Mouse (Mus musculus) hindbrain, embryonic 11.5 days (tissue): Measurements from ENCODE around the gene Noa1. TPM values are rescaled to one million over a fixed set of nuclear protein-coding genes. Genes with fewer than 3 reads are reported as not detected.

Experiments
- ATAC-seq: fragments of 200-750 bp; cut with Nextera tagmentation; 2 replicates; pipeline ENCODE4 v1.8.0; 2017; ENCODE audit warnings: mild to moderate bottlenecking, moderate TSS enrichment, moderate library complexity; ENCODE audit not compliant: low FRiP score
- DNase-seq: peaks from one replicate; pipeline ENCODE4 v3.0.0-alpha.2; 2015; ENCODE audit warnings: low spot score
- H3K27ac ChIP-seq: fragments of 300-500 bp; sonication (generic); 2 replicates; pipeline ENCODE4 v1.5.1; 2014; ENCODE audit warnings: mild to moderate bottlenecking, low read depth, low read length
- H3K27me3 ChIP-seq: fragments of 300-500 bp; sonication (generic); 2 replicates; pipeline ENCODE4 v1.6.1; 2014; ENCODE audit warnings: mild to moderate bottlenecking, low read length, moderate library complexity, mixed read lengths; ENCODE audit not compliant: control insufficient read depth, insufficient read depth
- H3K36me3 ChIP-seq: fragments of 300-500 bp; sonication (generic); 2 replicates; pipeline ENCODE4 v1.6.1; 2014; ENCODE audit warnings: mild to moderate bottlenecking, low read length, moderate library complexity, mixed read lengths; ENCODE audit not compliant: control insufficient read depth, insufficient read depth
- H3K4me1 ChIP-seq: fragments of 300-500 bp; sonication (generic); replicated peaks from 2 replicates; pipeline ENCODE4 v1.6.1; 2014; ENCODE audit warnings: low read length, mixed read lengths; ENCODE audit not compliant: control insufficient read depth, insufficient read depth
- H3K4me2 ChIP-seq: fragments of 300-500 bp; sonication (generic); replicated peaks from 2 replicates; pipeline ENCODE4 v1.6.1; 2014; ENCODE audit warnings: mild to moderate bottlenecking, low read depth, low read length
- H3K4me3 ChIP-seq: fragments of 300-500 bp; sonication (generic); 2 replicates; pipeline ENCODE4 v1.5.1; 2014; ENCODE audit warnings: low read depth, low read length
- H3K9ac ChIP-seq: fragments of 300-500 bp; sonication (generic); 2 replicates; pipeline ENCODE4 v1.6.1; 2014; ENCODE audit warnings: low read depth, low read length
- H3K9me3 ChIP-seq: fragments of 300-500 bp; sonication (generic); 2 replicates; pipeline ENCODE4 v1.6.1; 2016; ENCODE audit warnings: low read length; ENCODE audit not compliant: control insufficient read depth
- WGBS: fragments of 180-500 bp; shearing (Covaris S2); extraction: QIAGEN DNeasy Blood & Tissue Kit; methylation state at CpG from one replicate; pipeline ENCODE4 v1.1.7; 2014; 5-methylcytosine and 5-hydroxymethylcytosine counted together
- polyA plus RNA-seq: library from polyadenylated mRNA; unstranded; fragments of >200 nt; fragmentation: Nextera tagmentation; extraction: Ambion mirVana; gene quantifications from 2 replicates; pipeline ENCODE4 v1.2.1, GENCODE M21; 2014

The Noa1 gene
- 32.0 and 32.5 TPM in 2 replicates for polyA plus RNA-seq

DNA sequence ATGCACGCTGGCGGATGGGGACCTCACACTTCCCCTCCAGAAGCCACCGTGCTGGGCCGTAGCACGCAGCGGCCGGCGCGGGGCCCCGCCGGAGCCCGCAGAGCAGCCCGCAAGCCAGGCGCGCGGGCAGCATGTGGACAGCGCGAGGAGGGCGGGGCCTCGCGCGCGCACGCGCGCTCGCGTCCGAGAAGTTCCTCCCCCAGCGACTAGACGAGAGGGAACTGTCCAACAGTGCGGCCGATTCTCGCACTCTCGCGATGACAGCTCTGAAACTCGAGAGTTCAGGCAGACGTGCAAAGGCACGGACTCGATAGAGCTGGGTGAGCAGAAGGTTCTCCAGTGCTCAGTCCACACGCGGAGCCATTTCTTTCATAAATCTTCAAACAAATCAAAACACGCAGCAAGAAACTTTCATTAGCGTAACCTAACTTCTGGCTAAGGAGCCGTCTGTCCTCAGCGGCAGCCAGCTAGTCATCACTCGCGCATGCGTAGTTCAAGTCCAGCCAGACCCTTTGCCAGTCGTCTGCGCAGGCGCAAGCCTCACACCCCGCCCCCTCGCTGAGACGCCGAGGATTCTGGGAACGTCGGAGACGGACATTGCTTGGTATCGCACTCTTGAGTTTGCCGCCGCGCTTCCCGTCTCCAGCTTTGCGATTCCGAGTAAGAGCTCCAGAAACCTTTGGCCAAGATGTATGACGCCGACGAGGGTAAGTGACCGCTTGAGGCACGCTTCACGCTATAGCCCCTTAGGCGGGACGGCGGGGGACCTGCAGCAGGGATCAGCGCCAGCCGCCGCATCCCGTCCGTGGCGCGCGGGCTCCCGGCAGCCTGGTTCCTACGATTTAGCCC is at the start of gene Noa1, which contains the start of gene Polr2b:
TSS of gene Noa1 (minus strand) at position 161 of the 849 bp plus-strand sequence.
TSS of gene Polr2b (plus strand) at position 224 of the 849 bp plus-strand sequence.
- H3K36me3 ChIP-seq = peaks cover 5% of the 10 kb centered on the region; the same call in 1 of the 2 replicates
- H3K4me1 ChIP-seq = peaks cover 7% of the 10 kb centered on the region
- ATAC-seq = peak; percentile 97
- peak within 1 kb of the TSS; percentile 99 for H3K4me2 ChIP-seq
- peak within 1 kb of the TSS; percentile 67 for H3K27ac ChIP-seq
- H3K9me3 ChIP-seq = no peaks in the 10 kb centered on the region
- H3K4me3 ChIP-seq = peak within 1 kb of the TSS; percentile 96
- under 1% methylated on average over 81 of the region's 85 CpGs for whole genome bisulfite sequencing
- H3K9ac ChIP-seq = peak within 1 kb of the TSS; percentile 61
- peak; percentile 98 for DNase-seq
- no peaks in the 10 kb centered on the region for H3K27me3 ChIP-seq

DNA sequence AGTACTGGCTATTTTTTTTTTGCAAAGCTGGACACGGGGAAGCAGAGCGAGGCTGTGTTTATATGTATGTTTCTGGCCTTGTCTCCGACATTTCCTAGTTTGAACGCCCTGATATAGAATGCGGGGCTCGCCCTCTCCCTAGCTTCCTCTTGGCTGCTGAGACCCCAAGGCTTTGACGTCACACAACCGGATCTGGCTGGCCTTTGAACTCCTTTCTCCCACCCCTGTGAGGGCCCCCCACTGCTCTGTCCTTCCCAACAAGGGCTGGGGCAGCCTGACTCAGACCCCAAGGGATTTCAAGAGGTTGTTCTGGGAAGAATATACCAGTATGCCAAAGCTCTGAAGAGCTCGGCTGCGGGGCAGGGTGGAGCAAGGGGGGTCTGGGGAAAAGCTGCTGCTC is 48.5 kb upstream of the Noa1 start:
- Histone ChIP-seq H3K36me3 (no peaks in the 10 kb centered on the region), H3K9ac (peak overlapping the region; percentile 42), H3K4me3 (peak overlapping the region; percentile 30), H3K27ac (no peak overlapping the region), H3K4me2 (peak overlapping the region; percentile 42), H3K9me3 (no peaks in the 10 kb centered on the region), H3K4me1 (peaks cover 4% of the 10 kb centered on the region), H3K27me3 (no peaks in the 10 kb centered on the region)
- 1% methylated on average over 10 of the region's 10 CpGs for WGBS
- DNase-seq (peak; percentile 66), ATAC-seq (peak; percentile 63)

- H3K27ac ChIP-seq = no peak overlapping the region
- 16% methylated on average over 22 of the region's 22 CpGs for WGBS
- peak; percentile 70 for ATAC-seq
- H3K4me1 ChIP-seq = peaks cover 4% of the 10 kb centered on the region
- DNase-seq = peak; percentile 67
- H3K36me3 ChIP-seq = no peaks in the 10 kb centered on the region
- H3K9me3 ChIP-seq = no peaks in the 10 kb centered on the region
- H3K4me2 ChIP-seq = peak overlapping the region; percentile 42
- peak overlapping the region; percentile 30 for H3K4me3 ChIP-seq
- H3K9ac ChIP-seq = peak overlapping the region; percentile 42
- H3K27me3 ChIP-seq = no peaks in the 10 kb centered on the region
Measured at GRCm38 (mm10) chr5:77357405-77358149, 47.7 kb upstream of the Noa1 start.

DNA sequence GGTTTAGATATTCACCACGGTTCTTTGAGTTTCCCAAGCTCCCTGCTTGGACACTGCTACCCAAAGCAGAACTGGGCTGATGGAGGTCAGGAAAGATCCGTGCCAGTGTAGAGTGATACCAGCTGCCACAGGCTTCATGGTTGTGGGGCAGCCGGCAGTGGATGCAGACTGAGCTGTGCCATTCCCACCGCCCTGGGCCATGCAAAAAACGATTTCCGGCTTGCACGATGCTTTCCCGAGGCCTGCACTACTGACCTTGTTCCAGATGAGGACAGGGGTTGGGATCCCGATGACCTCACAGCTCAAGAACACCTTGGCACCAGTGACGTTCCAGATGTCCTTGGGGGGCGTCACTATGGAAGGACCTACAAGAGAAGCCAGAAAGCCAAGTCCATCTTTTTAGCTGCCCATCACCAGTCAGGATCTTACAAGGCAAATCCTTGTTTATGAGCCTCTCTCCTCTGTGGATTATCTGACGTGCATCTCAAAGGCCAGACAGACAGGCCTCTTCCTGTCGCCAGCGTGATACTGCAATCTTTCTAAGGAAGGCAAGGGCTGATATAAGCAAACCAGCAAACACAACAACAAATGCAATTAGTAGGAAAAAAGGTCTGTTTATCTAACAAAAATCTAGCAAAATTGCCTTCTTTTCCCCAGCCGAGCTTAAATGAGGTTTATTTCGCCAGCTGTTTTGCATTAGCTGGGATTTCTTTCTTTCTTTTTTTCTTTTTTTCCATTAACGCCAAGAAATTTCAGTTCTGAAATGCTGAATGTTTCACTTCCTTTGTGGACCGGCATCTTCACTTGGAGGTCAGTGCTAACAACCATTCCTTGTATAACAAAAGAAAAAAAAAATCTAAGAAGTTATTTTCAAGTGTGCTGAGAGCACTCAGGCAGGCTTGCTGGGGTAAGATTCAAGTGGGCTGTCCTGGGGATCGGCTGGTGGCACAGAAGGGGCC is 45.7 kb upstream of the Noa1 start:
- DNase-seq (no peak), ATAC-seq (no peak)
- H3K4me2 ChIP-seq = no peak overlapping the region
- H3K9ac ChIP-seq = no peak overlapping the region
- H3K36me3 ChIP-seq = no peaks in the 10 kb centered on the region
- 78% methylated on average over 19 of the region's 19 CpGs for WGBS
- H3K27ac ChIP-seq = no peak overlapping the region
- peaks cover 4% of the 10 kb centered on the region for H3K4me1 ChIP-seq
- H3K27me3 ChIP-seq = no peaks in the 10 kb centered on the region
- no peaks in the 10 kb centered on the region for H3K9me3 ChIP-seq
- H3K4me3 ChIP-seq = no peak overlapping the region

DNA sequence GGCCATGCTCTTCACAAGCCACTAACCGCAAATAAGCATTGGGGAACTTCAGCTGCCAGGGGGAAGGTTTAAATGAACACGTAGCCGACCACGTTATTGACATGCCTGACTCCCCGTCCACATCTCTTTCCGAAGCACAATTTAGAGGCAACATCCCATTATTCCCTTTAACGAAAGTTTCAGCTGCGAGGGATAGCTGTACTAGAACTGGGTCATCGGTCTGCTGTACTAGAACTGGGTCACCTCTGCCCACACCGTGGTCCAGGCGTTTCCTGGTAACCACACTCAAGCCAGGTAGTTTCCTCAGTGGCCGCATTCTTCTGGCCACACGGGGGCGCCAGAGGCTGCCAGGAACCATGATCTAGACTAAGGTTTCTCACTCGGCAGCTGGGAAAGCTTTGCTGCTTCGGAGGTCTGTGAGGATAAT is 44.5 kb upstream of the Noa1 start:
- 14% methylated on average over 16 of the region's 16 CpGs for WGBS
- H3K27ac ChIP-seq = no peak overlapping the region
- H3K27me3 ChIP-seq = no peaks in the 10 kb centered on the region
- no peak overlapping the region for H3K9ac ChIP-seq
- peak; percentile 65; the same call in 1 of the 2 replicates for ATAC-seq
- no peaks in the 10 kb centered on the region for H3K36me3 ChIP-seq
- DNase-seq = peak; percentile 94
- H3K4me1 ChIP-seq = peaks cover 4% of the 10 kb centered on the region
- no peak overlapping the region for H3K4me3 ChIP-seq
- peak overlapping the region; percentile 28 for H3K4me2 ChIP-seq
- no peaks in the 10 kb centered on the region for H3K9me3 ChIP-seq

GRCm38 (mm10) chr5:77351691-77352090 is 41.8 kb upstream of the Noa1 start:
- H3K9me3 ChIP-seq = no peaks in the 10 kb centered on the region
- no peak overlapping the region for H3K4me3 ChIP-seq
- no peak overlapping the region for H3K4me2 ChIP-seq
- no peaks in the 10 kb centered on the region for H3K27me3 ChIP-seq
- H3K4me1 ChIP-seq = no peaks in the 10 kb centered on the region
- ATAC-seq (no peak), DNase-seq (no peak)
- WGBS = 78% methylated on average over 9 of the region's 9 CpGs
- H3K9ac ChIP-seq = no peak overlapping the region
- H3K27ac ChIP-seq = no peak overlapping the region
- peaks cover 12% of the 10 kb centered on the region for H3K36me3 ChIP-seq

DNA sequence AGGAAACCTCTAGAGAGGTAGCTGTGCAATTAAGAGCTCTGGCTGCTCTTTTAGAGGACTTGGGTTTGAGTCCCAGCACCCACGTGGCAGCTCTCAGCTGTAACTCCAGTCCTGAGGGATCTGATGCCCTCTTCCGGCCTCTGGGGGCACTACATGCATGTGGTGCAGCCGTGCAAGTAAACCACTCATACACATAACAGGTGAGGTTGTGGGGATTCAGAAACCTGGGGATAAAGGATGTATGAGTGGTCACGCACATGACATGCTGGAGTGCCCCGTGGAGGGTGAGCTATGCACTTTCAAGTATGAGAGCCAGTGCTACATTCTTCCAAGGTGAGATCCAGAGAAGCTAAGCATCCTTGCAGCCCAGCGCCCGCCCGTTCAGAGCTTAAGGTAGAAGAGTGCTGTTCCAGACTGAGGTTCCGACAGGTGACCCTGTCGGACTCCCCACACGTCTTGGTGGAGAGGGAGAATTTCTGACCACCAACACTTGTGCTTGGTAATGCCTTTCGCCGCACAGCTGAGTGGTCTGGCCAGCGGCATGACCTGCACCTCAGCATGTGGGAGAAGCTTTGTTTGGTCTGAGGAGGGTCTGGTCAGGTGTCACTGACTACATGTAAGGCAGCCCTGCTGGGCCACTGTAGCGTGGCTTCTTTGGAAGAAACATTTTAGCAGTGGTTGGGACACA is 40.2 kb upstream of the Noa1 start:
- no peak overlapping the region for H3K9ac ChIP-seq
- H3K4me2 ChIP-seq = no peak overlapping the region
- no peak overlapping the region for H3K27ac ChIP-seq
- no peaks in the 10 kb centered on the region for H3K9me3 ChIP-seq
- H3K4me3 ChIP-seq = no peak overlapping the region
- ATAC-seq (no peak), DNase-seq (no peak)
- H3K27me3 ChIP-seq = no peaks in the 10 kb centered on the region
- no peaks in the 10 kb centered on the region for H3K4me1 ChIP-seq
- peaks cover 12% of the 10 kb centered on the region for H3K36me3 ChIP-seq
- 92% methylated on average over 15 of the region's 15 CpGs for WGBS
